Mouse (Mus musculus) left cerebral cortex, postnatal 36 days (tissue): ENCODE measurements around the gene Ctcf. TPM values are rescaled to one million over a fixed set of nuclear protein-coding genes. Genes with fewer than 3 reads are reported as not detected.
A peak's percentile ranks its signal among the peaks of the same experiment; 100 is the strongest.

Experiments
- DNase-seq, 2 experiments: peaks; one replicate each; pipeline ENCODE4 v3.0.0; 2021 to 2022; ENCODE audit warnings: low spot score in 2 of 2, mixed read lengths in 1 of 2
- intact Hi-C: fragments of 180-260 bp; cut with DNase I; formaldehyde crosslinking; loops from one replicate; pipeline ENCODE4 v1.15.1; 2025
- total RNA-seq, 2 experiments: library from RNA; stranded (reverse); gene quantifications; 2 replicates each; pipeline ENCODE4 v1.2.3; 2021

Ctcf gene
- total RNA-seq, 2 experiments from 2014 or later: 61.2 to 77.2 TPM

GRCm38 (mm10) chr8:105613830-105614511 is 22.4 kb upstream of the Ctcf start:
- DNase-seq: no peak
- intact Hi-C loops: no loop called here

DNA sequence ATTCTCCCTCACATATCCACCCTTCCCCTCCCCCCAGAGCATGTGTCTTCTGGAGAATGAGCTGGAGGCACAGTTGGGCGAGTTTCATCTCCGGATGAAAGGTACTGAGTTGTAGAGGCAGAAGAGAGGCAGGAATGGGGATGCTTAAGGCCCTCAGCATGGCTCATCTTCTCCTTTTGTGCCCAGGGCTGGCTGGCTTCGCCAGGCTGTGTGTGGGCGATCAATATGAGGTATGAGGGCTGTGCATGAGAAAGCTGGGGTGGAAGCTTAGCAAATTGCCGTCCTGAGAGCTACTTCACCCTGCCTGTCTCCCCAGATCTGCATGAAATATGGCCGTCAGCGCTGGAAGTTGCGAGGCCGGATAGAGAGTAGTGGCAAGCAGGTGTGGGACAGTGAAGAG is 20.4 kb upstream of the Ctcf start:
- intact Hi-C loops: no loop called here
- DNase-seq: peak in 1 of 2 experiments; percentile 70

- intact Hi-C loops: no loop called here
- no peak for DNase-seq
Observed at GRCm38 (mm10) chr8:105617451-105618278, 18.7 kb upstream of the Ctcf start.

DNA sequence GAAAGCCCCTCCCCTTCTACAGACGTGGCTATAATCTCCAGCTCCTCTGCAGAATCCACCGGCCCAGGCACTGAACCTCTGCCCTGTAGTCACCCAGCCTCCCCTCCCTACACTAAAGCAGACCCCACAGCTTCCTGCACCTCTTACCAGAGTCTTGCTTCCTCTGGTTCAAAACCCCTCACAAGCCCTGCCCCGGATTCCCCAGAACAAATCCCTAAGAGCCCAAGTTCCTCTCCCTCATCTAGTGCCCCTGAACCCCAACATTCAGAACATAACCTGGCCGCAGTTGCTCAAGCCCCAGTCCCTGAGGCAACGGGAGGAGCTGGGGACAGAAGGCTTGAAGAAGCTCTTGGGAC is 18.1 kb upstream of the Ctcf start:
- intact Hi-C loops: no loop called here
- DNase-seq: no peak

DNA sequence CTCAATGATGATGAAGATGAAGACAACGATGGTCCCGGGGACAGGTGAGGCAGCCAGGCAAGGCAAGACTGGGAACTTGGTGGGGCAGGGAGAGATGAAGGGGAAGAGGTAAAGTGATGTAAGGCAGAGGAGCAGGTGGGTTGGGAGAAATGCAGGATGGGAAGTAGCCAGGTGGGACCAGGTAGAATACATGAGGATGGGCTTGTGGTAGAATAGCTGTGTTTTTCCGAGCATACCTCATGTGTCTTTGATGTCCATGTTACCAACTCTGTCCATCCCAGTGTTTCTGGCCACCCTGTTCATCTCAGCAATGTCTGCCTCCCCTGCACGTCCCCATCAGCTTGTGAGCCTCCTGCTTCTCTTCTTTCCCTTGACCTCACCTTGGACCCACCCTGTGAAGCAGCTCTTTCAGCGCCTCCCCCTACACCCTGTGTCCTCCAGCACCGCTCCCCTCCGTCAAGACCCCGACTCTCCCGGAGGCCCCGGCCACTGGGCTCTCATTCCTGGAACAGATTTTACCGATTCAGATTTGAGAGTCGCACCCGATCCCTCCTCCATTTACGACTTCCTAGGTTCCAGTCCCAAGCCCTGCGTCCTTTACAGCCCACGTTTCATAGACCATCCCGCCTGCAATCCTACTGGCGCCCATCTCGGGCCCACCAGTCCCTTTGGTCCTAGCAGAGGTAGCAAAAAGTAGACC is 17.3 kb upstream of the Ctcf start:
- no peak for DNase-seq
- intact Hi-C loops: no loop called here

DNA sequence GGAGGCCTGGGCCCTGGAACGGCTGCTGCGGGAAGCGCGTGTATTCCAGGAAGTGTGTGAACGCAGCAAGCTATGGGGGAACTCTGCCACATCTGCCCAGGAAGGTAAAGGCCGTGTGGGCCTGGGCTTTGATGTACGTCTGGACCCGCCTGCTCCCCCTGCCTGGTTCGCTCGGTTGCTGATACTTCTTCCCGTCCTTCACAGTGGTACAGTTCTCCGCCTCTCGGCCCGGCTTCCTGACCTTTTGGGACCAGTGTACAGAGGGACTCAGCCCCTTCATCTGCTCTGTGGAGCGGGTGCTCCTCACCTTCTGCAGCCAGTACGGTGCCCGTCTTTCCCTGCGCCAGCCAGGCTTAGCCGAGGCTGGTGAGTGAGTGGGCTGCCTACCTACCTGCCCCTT is 16.2 kb upstream of the Ctcf start:
- no peak for DNase-seq
- intact Hi-C loops: loop anchor here (5.0 kb wide), 1 partner anchor 82 kb away; the partner anchor contains the start of genes Acd and Pard6a

- intact Hi-C loops: loop anchor here (5.0 kb wide), 1 partner anchor 81 kb away; the partner anchor contains the start of genes Acd and Pard6a
- DNase-seq: no peak
Observed at GRCm38 (mm10) chr8:105620946-105621720, 15.2 kb upstream of the Ctcf start.

DNA sequence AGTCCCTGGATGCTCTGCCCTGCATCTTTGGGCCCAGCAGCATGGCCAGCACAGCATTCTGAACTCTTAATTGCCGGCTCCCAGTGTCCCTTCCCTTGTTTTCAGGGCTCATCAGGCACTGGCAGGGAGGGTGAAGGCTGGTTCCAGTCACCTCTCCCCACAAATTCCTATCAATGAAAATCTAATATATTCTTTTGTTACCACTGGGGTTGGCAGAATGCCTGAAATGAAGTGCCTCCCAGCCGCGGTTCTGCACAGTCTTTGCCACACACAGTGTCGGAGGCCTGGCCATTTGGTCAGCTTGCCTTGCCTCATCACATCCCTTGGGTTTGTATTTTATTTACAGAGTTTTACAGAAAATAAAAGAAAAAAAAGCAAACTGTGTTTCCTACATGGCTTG is 14.5 kb upstream of the Ctcf start:
- no peak for DNase-seq
- intact Hi-C loops: loop anchor here (5.0 kb wide), 1 partner anchor 80 kb away; the partner anchor contains the start of genes Acd and Pard6a

- peak; percentile 90 to 92 for DNase-seq
- intact Hi-C loops: loop anchor here (5.0 kb wide), 1 partner anchor 80 kb away; the partner anchor contains the start of genes Acd and Pard6a
Observed at GRCm38 (mm10) chr8:105622421-105622920, 13.9 kb upstream of the Ctcf start.

DNA sequence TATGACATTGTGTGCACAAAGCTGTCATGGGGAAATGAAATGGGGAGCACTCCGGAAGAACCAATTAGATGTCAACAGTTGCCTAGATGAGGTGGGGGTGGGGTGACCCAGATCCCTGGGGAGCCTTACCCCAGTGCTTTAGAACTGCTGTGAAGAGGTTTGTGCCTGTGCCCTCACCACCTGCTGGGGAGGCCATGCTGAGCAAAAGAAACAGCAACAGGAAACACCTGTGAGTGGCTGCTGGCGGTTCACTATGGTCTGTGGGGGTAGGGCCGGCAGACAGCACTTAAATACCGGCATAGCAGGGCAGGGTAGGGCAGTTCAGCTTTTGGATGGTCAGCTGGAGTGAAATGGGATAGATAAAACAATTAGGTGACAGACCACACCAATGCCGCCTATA is 13.2 kb upstream of the Ctcf start:
- no peak for DNase-seq
- intact Hi-C loops: loop anchor here (5.0 kb wide), 1 partner anchor 79 kb away; the partner anchor contains the start of genes Acd and Pard6a

DNA sequence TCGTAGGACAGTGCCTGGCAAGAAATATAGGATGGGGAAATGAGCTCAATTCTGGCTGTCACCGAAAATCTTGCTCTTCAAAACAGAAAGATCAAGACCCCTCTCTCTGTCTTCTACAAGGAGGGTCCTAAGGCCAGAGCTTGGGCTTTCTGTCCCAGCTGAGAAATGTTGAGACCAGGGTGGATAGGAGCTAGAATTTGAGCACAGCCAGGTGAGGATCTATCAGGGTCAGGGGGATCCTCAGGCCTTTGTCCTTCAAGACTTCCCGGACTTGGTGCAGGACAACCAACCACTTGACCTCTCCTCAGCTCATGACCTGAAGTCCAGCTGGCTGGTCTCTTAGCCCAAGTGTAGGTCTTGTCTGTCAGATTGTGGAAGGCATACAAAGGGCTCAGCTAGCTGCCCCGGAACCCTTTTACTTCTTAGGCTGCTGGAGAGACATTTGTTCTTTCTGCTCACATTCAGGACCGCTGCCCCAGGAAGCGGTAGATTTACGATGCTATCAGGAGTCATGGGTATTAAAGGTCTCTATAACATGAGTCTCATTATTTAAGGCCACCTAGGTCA is 12.6 kb upstream of the Ctcf start:
- intact Hi-C loops: loop anchor here (1.0 to 5.0 kb wide), 2 partner anchors 13 to 79 kb away; partner anchors contain the start of genes Acd, Ctcf and Pard6a

GRCm38 (mm10) chr8:105624401-105624800 is 12.0 kb upstream of the Ctcf start:
- intact Hi-C loops: loop anchor here (1.0 to 5.0 kb wide), 2 partner anchors 12 to 78 kb away; partner anchors contain the start of genes Acd, Ctcf and Pard6a
- DNase-seq: peak; percentile 80 to 85

More for the DNA sequence above, 12.6 kb upstream of the Ctcf start:
- DNase-seq: no peak

DNA sequence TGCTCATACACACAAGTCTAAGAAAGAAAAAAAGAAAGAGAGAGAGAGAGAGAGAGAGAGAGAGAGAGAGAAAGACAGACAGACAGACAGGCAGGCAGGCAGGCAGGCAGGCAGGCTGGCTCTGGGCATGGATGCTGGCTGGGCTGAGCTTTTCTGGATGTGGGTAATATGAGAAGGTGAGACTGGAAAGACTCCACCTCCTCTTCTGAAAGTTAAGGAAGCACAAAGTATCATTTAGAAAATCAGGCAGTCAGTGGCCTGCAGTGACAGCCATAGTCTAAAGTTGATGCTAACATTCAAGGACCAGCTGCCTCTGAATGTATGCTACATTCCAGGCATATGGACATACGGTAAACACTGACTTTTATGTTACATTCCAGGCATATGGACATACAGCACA is 11.5 kb upstream of the Ctcf start:
- intact Hi-C loops: loop anchor here (1.0 to 5.0 kb wide), 2 partner anchors 11 to 77 kb away; partner anchors contain the start of genes Acd, Ctcf and Pard6a

GRCm38 (mm10) chr8:105626086-105626485 is 10.3 kb upstream of the Ctcf start:
- DNase-seq: no peak
- intact Hi-C loops: no loop called here

More for the DNA sequence above, 11.5 kb upstream of the Ctcf start:
- no peak for DNase-seq

- no peak for DNase-seq
- intact Hi-C loops: no loop called here
Observed at GRCm38 (mm10) chr8:105629337-105629736, 7.0 kb upstream of the Ctcf start.

DNA sequence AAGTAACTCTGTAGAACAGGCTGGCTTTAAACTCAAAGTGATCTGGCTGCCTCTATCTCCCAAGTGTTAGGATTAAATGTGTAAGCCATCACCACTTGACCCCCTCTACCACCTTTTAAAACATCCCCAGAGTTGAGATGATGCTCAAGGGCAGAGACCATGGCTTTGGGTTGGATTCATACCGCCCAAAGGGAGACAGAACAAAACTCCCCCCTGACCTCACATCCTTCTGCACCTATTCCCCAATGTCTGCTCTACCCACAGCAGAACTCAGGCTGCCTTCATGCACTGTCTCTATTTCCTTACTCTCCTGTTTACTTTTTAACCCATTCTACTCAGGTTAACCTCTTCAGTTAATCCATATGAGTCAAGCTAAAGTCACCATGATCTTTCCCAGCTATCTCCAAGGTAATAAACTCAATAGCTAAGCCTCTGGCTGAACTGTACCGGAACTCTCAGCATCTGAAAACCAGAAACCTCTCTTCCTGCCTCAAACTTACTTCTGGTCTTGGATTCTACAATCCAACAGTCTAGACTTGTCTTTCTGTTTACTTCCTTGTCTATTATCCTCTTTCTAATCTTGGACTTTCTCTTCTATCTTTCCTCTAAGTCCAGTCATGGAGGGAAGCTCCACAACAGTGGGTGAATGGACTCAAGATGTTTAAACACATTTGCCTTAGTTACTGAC is 1.5 kb upstream of the Ctcf start:
- intact Hi-C loops: loop anchor here (5.0 kb wide), 1 partner anchor 57 kb away; no protein-coding TSS in a partner anchor

GRCm38 (mm10) chr8:105635481-105635880 is 887 bp upstream of the Ctcf start:
- DNase-seq: no peak

More for the DNA sequence above, 1.5 kb upstream of the Ctcf start:
- no peak for DNase-seq

More at GRCm38 (mm10) chr8:105635481-105635880, 887 bp upstream of the Ctcf start:
- intact Hi-C loops: loop anchor here (5.0 kb wide), 1 partner anchor 57 kb away; no protein-coding TSS in a partner anchor
